In the genomic region with DNA sequence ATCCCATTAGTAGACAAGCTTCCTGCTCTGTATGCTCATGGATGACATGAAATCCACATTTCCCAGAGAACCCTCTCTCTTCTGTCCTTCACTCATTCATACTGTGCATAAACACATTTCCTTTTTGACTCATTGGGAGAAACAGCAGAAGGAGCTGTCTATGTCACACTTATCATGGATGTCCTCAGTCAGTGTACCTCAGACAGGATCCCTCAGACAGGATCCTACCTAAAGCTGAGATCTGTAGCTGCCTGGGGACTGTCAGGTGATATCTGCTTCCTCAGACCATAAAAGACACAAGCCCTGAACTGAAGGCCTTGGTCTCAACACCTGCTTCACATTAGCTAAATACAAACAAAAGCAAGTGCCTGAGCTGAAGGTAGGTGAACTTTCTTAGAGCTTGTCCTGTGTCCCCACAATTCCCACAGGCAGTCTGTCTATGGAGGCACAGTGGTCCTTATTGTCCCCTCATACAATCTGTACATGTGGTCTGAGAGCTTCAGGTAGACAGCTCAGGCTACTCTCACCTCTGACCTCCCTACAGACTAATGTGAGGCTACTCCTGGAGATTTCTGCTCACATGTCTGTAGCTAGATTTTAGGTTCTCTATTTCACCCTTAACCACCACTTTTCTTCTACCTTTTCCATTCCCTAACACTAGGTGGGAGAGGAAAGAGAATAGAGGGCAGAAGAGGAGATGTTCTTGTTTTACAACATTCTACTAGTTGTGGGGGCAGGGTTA, we compare ENCODE assay signal across 12 mouse cellular contexts. TPM values are rescaled to one million over a fixed set of nuclear protein-coding genes. Genes with fewer than 3 reads are reported as not detected.
DNase-seq lines count a peak whose midpoint lies in the region; ATAC-seq and TF ChIP-seq lines count a peak whose summit lies in the region.
"Had no signal": no experiment of that assay in that cellular context is flagged by ENCODE, and none has a peak within 500 bp of the region (broad histone marks: within the 10 kb centered on the region; RNA-seq: fewer than 3 reads in every experiment).

No protein-coding gene starts in this region.

- H3K27ac ChIP-seq in forebrain, postnatal 0 days (ENCODE audit: low read depth, low read length) = no peak overlapping the region
- H3K27ac ChIP-seq in midbrain, embryonic 11.5 days (ENCODE audit: low read depth, low read length) = no peak overlapping the region
- H3K27ac ChIP-seq: stomach, embryonic 15.5 days had no signal

- intact Hi-C loops in left cerebral cortex, postnatal 14 days (cut with DNase I) = no loop called here

- DNase-seq in cerebellum, adult 8-10 months = no peak
- peak; percentile 46 for DNase-seq in NIH3T3 (ENCODE audit: low read depth)
- DNase-seq in forebrain, postnatal 0 days = peak; percentile 1
- peak; percentile 84 for DNase-seq in midbrain, embryonic 11.5 days (ENCODE audit: low spot score, missing footprints)
- DNase-seq in cerebellum, postnatal 4 days (ENCODE audit: low spot score in 2 of 2) = no peak
- no peak for DNase-seq in left cerebral cortex, postnatal 14 days (ENCODE audit: low spot score in 2 of 2)

- no peaks in the 10 kb centered on the region for H3K36me3 ChIP-seq in forebrain, postnatal 0 days (ENCODE audit: insufficient read depth)
- no peaks in the 10 kb centered on the region for H3K36me3 ChIP-seq in midbrain, embryonic 11.5 days (ENCODE audit: control insufficient read depth, insufficient read depth, low read length)
- H3K36me3 ChIP-seq: stomach, embryonic 15.5 days had no signal

- peak; percentile 70 for ATAC-seq in cerebellum, adult (ENCODE audit: insufficient number of reproducible peaks, low FRiP score, low TSS enrichment)
- no peak for ATAC-seq in forebrain, postnatal 0 days
- peak; percentile 38 for ATAC-seq in midbrain, embryonic 11.5 days (ENCODE audit: low FRiP score)
- no peak for ATAC-seq in inflammation-experienced regulatory T-cells, adult 6 months

- no peak overlapping the region for H3K4me3 ChIP-seq in forebrain, postnatal 0 days (ENCODE audit: low read depth, low read length)
- no peak overlapping the region for H3K4me3 ChIP-seq in midbrain, embryonic 11.5 days (ENCODE audit: low read depth, low read length)
- H3K4me3 ChIP-seq: stomach, embryonic 15.5 days had no signal

- H3K9me3 ChIP-seq in forebrain, postnatal 0 days (ENCODE audit: low read length) = no peaks in the 10 kb centered on the region
- H3K9me3 ChIP-seq in midbrain, embryonic 11.5 days (ENCODE audit: control insufficient read depth, low read length) = no peaks in the 10 kb centered on the region
- H3K9me3 ChIP-seq: stomach, embryonic 15.5 days had no signal

- H3K9ac ChIP-seq in forebrain, postnatal 0 days = no peak overlapping the region
- H3K9ac ChIP-seq in midbrain, embryonic 11.5 days (ENCODE audit: low read length) = no peak overlapping the region
- H3K9ac ChIP-seq: stomach, embryonic 15.5 days had no signal

- no peaks in the 10 kb centered on the region for H3K4me1 ChIP-seq in forebrain, postnatal 0 days (ENCODE audit: insufficient read depth)
- H3K4me1 ChIP-seq in midbrain, embryonic 11.5 days (ENCODE audit: control insufficient read depth, insufficient read depth, low read length) = no peaks in the 10 kb centered on the region
- H3K4me1 ChIP-seq: stomach, embryonic 15.5 days had no signal

- H3K4me2 ChIP-seq in forebrain, postnatal 0 days (ENCODE audit: low read depth) = no peak overlapping the region
- H3K4me2 ChIP-seq in midbrain, embryonic 11.5 days = no peak overlapping the region
- H3K4me2 ChIP-seq: stomach, embryonic 15.5 days had no signal

- no peak for TF ChIP-seq CTCF in forebrain, postnatal 0 days (IDR thresholded peaks at IDR 0.05; ENCODE audit: low read depth)

- no peaks in the 10 kb centered on the region for H3K27me3 ChIP-seq in forebrain, postnatal 0 days (ENCODE audit: insufficient read depth, low read length)
- no peaks in the 10 kb centered on the region for H3K27me3 ChIP-seq in midbrain, embryonic 11.5 days (ENCODE audit: control insufficient read depth, insufficient read depth, low read length)
- H3K27me3 ChIP-seq: stomach, embryonic 15.5 days had no signal

RNA-seq across cellular contexts. Expression of gene 4931408C20Rik, which starts 1.1 kb away (rescaled TPM):
- total RNA-seq in forebrain, postnatal 0 days (2014; rRNA removed) = not detected in 2 replicates
- not detected in 2 replicates for polyA plus RNA-seq in forebrain, postnatal 0 days (2015; fragmentation: Nextera tagmentation; extraction: Ambion mirVana)
- polyA plus RNA-seq in midbrain, embryonic 11.5 days (2014; fragmentation: Nextera tagmentation; extraction: Ambion mirVana) = not detected in 2 replicates
- under 1 TPM in 1 of 2 experiments, not detected in 1; 0.09 TPM for total RNA-seq in left cerebral cortex, postnatal 14 days (2021)
- not detected for polyA plus RNA-seq in inflammation-experienced regulatory T-cells, adult 6 months (2017; shearing (Covaris generic))
- total RNA-seq: layer of hippocampus, postnatal 25 days had no signal
- polyA plus RNA-seq: C2C12; cortical plate, adult 2 months; stomach, embryonic 15.5 days had no signal

Comparison
In these comparisons a context has a peak if more than half of its experiments do, and no peak if none do; other contexts are left out.
1. ATAC-seq: peak in cerebellum, adult (single experiment) and midbrain, embryonic 11.5 days (single experiment); none in forebrain, postnatal 0 days (single experiment) and inflammation-experienced regulatory T-cells, adult 6 months (single experiment).
2. DNase-seq: peak in NIH3T3 (single experiment), forebrain, postnatal 0 days (single experiment) and midbrain, embryonic 11.5 days (single experiment); none in cerebellum, adult 8-10 months (single experiment), cerebellum, postnatal 4 days (0 of 2) and left cerebral cortex, postnatal 14 days (0 of 2).